Mouse (Mus musculus): ENCODE results near the gene Hrh1.

DNA sequence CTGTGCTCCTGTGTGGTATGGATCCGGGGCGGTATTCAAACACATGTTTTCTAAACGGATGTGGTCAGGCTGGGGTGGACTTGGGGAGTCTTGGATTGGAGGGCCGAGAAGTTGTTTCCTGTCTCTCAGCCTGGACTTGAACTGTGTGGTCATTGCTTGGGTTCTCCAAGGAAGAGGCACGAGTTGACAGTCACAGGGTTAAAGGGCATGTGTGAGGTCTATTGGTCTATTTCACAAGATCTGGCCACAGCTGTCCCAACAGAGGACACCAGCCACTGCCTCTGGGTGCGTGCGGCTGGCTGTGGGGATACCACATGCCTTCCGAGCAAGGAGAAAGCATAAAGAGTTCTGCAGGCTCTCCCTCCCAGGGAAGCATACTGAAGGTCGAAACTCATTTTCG, 2.7 kb downstream of the Hrh1 start:
- no peak for TF ChIP-seq CTCF (conservative IDR thresholded peaks at IDR 0.05 in 1 of 2, IDR thresholded peaks at IDR 0.05 in 1 of 2; ENCODE audit: low read depth in 2 of 2, low read length in 2 of 2)
- TF ChIP-seq EP300 (IDR thresholded peaks at IDR 0.05; ENCODE audit: low read length): no peak
- no peak for TF ChIP-seq MXI1 (IDR thresholded peaks at IDR 0.05; ENCODE audit: low read depth, low read length)
- no peak for TF ChIP-seq ELF1 (IDR thresholded peaks at IDR 0.05; ENCODE audit: low read depth, low read length)
- TF ChIP-seq ZNF384 (IDR thresholded peaks at IDR 0.05; ENCODE audit: low read depth, low read length): no peak
- TF ChIP-seq POLR2A (IDR thresholded peaks at IDR 0.05; ENCODE audit: low read depth, low read length): no peak
- no peak for TF ChIP-seq USF1 (IDR thresholded peaks at IDR 0.05; ENCODE audit: low read depth, low read length)
- no peak for TF ChIP-seq KAT2A (IDR thresholded peaks at IDR 0.05; ENCODE audit: insufficient replicate concordance, low read length)
- TF ChIP-seq MAX (IDR thresholded peaks at IDR 0.05; ENCODE audit: low read length): no peak
- no peak for TF ChIP-seq TCF12 (IDR thresholded peaks at IDR 0.05; ENCODE audit: low read depth, low read length)
- TF ChIP-seq ETS1 (conservative IDR thresholded peaks at IDR 0.05; ENCODE audit: low read depth, low read length): no peak
- TF ChIP-seq RAD21 (IDR thresholded peaks at IDR 0.05; ENCODE audit: low read depth, low read length): no peak
